Mouse (Mus musculus): ENCODE data around the gene Ocel1.

Ocel1 gene

DNA sequence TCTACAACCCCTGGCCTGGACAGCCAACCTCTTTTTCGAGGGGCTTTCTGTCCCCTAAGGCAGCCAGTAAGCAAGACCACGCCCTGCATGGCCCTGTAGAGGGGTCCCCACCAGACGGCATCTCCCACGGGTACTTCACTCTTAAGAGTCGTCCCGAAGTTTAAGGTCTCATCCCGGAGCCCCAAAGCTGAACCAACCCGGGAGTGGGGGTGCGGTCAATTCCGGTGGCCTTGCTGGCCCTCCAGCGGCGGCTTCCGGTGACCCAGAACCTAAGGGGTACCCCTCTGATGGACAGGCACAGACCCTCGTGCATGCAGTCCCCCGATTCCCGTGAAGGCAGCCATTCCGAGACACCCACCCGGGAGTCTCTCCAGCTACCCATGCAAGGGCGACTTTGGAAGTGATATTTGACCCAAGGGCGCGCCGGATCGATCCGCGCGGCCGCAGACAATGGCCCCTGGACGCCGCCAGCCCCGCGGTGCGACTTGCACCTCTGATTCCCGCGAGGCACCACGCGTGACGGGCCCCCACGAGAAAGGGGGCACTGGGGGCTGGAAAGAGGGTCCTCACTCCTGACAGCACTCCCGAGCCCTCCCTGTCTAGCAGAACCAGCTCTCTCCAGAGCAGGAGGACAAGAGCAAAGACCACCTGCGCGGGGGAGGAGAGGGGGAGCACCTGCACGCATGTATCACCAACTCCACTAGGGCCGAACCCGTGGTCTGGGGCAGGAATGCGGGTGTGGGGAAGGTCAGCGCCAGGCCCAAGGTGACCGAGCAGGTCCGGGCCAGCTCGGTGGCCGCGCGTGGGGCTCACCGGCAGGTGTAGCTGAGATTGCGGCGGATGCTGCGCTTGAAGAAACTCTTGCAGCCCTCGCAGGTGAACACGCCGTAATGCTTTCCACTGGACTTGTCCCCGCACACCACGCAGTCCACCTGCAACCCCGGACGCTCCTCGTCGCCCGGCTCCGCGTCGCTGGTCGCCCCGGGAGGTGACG is 9.4 kb downstream of the Ocel1 start:
- peak; percentile 52 for DNase-seq

DNA sequence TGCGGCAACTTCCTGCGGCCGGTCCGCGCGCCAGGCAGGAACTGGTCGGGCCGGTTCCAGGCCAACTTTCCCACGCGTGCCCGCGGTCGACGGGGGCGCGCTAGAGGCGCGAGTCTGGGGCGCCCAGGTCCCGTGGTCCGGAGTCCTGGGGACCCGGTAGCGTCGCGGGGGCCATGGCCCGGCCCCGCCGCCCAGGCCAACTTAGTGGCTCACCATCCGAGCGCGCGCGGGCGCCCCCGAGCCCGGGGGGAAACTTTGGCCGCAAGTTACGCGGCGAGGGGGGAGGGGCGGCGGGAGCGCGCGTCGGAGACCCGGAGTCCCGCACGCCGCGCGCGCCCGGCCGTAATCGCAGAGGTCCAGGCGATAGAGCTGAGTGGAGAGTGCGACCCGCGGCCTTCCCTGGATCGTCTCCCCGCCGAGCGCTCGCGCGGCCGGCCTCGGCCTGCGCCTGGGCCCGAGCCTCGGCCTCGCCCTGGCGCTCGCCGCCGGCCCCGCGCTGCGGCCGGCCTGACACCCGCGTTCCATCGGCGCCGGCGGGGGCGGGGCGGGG is 10.4 kb downstream of the Ocel1 start, which contains the start of gene Nr2f6:
Gene Nr2f6 (minus strand): TSS at position 540 of the 550 bp plus-strand sequence.
- peak; percentile 89 for DNase-seq

DNA sequence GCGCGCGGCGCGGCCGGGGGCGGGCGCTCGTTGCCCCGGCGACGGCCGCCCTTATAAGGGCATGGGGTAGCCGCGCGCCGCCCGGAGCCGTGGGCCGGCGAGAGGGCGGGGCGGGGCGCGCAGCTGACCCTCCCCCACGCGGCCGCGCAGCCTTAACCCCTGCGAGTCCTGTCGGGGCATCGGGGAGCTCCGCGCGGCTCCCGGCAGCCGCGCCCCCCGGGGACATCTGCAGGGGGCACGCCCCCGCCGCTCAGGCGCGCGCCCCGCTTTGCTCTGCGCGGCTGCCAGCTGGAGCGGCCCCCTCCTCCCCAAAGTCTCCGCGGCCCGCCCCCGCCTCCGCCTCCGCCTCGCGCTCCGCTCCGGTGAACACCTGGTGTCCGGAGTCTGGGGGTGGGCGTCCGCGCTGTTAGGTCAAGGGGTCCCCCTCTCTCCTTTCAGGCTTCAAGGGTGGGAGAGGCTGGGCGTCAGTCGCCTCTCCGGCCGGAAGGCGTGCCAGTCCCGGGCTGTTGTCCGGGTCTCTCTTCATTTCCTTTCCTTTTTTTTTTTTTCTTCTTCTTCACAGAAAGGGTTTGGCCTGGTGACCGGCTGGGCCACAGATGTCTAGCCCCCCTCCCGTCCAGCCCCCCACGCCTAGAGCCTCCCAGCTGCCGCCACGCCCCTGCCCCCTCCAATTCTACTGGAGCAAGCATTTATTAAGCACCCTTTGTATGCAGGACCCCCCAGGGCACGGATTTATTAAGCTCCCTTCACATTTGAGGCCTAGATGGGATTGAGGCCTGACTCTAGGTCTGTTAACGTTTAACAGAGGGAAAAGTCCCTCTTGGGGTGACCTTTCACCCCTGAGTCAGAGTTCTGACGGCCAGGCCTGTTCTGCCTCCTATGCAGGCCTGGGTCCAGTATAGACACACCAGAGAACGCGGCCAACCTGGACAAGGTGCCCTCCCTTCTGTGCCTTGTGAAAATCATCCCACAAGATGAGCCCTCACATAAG is 11.2 kb downstream of the Ocel1 start:
- peak; percentile 94 for DNase-seq

DNA sequence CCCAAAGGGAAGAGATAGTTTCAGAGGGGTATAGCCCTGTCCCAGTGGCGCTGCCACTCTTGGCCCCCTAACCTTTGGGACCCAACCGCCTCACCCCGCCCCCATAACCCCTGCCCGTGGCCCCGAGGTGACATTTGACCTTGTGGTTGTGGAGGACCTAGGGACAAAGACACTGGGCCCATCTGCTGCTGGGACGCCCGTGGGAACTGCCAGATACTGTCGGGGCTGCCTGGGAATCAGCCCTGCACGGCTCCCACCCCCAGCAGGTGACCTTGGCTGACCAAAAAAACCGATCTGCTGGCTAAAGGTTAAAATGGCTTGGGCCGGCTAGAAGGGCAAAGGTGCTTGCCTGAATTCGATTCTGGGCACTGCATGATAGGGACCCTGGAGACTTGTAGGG is 12.3 kb downstream of the Ocel1 start:
- DNase-seq: no peak

DNA sequence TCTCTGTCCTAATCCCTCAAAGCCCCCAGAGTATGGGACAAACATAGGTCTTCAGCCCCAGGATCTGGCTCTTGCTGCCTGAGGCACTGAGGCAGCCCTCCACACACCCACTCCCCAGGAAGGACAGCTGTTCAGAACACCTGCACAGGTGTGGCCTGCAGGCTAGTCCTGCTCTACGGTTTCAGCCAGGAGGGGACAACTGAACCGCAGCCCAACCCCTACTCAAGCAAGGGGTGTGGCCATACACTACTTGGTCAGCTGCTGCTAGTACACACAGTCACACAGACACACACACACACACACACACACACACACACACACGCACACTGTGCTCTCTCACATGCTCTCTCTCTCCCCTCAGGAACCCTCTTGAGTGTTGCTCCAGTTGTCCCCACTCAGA is 12.8 kb downstream of the Ocel1 start:
- peak; percentile 63 for DNase-seq

DNA sequence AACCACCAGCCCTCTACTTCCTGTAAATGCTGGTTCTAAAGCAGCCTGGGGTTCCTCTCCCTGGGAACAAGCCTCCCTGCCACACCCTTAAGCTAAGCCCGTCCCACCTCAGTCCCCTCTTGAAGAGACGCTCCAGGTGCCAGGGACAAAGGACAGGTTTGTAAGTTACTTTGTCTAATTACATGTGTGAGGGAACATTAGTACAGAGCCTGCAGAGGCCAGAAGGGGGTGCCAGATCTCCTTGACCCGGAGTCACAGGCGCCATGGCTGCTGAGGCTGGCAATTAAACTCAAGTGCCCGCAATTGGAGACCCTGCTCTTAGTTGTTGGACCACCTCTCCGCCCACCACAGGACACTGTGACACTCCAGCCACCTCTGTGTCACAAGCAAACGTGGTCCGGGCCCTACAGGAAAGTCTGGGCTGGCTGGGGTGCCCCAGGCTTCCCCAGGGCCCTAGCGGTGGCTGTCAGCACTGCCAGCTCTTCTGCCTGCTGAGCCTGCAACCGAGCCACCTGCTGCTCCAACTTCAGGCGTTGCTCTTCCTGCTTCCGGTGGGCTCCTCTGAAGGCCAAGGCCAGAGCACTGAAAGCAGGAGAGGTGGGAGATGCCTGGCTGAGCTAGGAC is 14.2 kb downstream of the Ocel1 start:
- DNase-seq: no peak

DNA sequence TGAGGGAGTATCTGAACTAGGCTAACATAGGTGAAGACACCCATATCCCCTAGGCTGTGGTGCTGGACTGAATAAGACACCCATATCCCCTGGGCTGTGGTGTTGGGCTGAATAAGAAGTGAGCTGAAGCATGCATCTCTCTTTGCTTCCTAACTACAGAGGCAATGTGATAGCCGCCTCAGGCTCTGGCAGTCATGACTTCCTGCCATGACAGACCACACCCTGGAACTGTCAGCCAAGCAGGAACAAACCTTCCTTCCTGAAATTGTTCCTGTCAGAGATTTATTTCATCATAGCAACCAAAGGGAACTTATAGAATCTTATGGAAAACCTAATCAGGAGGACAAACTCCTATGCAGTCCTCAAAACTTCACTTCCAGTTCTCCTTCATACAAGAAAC is 17.2 kb downstream of the Ocel1 start:
- DNase-seq: peak; percentile 46

DNA sequence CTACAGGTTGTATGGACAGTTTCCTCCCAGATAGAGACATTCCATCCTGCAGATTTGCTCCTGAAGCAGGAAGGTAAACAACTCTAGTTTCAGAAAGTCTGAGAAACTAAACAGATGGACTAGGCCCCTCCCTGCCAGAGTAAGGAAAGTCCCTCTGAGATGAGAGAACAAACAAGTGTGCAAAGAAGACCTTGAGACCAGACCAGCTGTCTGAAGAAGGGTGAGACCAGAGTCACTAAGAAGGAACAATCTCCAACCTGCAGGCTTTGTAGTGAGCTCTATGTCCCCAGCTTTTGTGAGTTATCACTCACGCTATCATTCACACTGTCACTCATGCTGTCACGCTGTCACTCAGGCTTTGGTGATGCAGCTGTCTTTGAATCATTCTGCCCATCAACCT is 20.6 kb downstream of the Ocel1 start:
- DNase-seq: no peak

DNA sequence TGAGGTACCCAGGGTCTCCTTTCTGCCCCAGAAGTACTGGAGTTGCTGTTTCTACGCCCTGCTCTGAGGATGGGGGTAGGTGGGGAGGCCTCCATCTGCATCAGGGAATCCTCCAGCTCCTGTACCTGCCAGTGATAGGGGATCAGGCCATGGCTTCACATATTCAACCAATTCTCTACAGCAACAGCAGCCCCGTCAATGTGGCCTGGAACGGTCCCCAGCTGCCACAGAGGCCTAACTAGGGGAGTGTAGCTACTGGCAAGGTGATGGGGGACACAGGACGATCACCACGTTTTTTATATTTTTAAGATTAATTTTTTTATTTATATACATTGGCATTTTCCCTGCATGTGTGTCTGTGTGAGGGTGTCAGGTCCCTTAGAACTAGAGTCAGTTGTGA is 21.3 kb downstream of the Ocel1 start:
- no peak for DNase-seq

DNA sequence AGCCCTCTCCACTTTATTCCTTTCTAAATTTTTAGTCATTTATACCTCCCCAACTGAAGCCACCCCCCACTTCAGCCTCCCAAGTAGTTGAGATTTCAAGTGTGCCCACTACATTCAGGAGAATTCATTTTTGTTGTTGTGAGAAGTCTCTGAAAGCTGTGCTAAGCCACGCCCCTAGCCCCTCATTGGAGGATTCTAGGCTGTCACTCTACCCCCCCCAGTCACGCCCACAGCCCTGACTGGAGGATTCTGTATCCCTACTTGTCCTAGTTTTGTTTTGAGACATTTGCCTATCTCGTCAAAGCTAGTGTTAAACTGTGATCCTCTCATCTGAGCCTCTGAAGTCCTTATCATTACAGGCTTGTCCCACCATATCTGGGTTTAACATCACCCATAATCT is 21.8 kb downstream of the Ocel1 start:
- DNase-seq: peak; percentile 86

DNA sequence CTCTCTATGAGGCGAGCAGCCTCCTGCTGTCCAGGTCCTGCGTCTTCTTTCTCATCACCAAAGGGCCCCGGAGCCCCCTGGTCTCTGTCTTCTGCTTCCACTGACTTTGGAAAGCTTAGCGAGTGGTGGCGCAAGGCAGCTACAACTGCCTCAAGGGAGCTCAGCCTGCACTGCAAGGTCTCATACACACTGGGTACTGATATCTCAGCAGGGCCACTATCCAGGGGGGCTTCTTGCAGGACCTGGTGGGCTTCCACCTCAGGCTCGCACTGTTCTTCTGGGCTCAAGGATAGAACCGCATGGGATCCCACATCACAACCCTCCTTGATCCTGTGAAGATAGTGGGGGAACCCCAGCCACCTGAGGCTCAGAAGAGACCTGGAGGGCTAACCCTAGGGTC is 23.4 kb downstream of the Ocel1 start:
- DNase-seq: no peak

DNA sequence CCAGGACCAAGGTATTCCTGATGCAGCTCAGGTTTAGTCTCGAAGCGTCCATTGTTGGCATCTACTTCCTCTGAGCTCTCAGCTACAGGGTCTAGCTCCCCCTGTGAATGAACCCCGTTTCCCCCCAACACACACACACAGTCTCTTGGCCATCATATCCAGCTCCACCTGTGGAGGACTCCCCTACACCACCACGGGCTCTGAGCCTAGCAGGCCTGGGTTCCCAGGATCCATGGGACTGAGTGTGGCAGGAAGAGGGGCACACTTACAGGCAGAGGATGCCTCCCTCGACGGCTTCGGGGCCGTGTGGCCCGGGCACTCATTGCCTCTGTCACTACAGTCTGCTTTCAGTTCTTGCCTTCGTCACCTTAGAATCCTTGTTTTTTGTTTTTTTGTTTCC is 24.0 kb downstream of the Ocel1 start:
- no peak for DNase-seq

DNA sequence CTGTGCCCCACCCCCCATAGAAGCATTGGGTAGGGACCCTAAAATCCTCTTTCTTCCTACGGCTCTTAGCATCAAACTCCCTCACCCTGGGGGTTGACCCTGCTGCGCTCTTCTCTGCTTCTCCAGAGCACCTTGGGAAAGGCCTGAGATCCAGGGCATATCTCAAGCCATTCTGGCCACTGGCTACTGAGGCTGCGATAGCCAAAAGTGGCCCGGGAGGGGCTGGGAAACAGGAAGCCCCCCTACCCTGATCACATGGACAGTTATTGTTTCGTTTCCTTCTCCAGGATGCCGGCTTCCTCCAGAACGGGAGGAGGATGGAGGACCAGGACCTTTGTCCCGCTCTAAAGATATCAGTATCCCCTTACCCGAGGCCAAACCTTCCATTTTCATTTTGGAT is 24.5 kb downstream of the Ocel1 start, which contains the start of gene Ushbp1:
Gene Ushbp1 (minus strand): TSS at position 174 of the 400 bp plus-strand sequence.
- peak; percentile 70 for DNase-seq

DNA sequence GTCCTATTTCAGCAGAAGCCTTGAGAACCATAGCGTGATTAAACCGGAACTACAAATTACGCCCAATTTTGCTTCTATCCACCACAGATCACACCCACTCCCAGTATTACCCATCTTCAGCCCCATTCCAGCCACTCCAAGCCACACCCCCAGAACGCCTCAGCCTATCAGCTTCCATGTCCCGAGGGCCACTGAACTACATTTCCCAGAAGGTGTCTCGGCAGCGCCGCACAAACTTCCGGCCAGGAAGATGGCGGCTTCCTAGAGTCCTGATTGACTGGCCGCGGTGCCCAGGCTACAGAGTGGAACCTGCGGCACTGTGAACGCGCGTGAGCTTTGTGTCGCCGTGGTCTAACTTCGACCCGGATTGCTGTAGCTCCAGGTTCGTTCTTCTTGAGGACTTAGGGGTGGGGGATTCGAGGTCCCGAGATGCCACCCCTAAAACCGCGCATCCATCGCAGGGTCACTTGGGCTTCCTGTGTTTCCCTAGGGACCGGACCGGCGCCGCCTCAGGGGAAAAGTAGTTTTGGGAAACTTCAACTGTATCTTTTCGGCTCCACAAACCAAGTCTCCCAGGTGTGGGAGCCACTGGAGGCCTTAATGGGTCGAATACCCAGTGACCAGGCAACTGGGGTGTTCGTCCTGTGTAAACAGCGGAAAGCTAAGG is 25.7 kb downstream of the Ocel1 start, which contains the start of gene Babam1:
Gene Babam1 (plus strand): TSS at position 223 of the 667 bp plus-strand sequence.
- DNase-seq: peak; percentile 98

DNA sequence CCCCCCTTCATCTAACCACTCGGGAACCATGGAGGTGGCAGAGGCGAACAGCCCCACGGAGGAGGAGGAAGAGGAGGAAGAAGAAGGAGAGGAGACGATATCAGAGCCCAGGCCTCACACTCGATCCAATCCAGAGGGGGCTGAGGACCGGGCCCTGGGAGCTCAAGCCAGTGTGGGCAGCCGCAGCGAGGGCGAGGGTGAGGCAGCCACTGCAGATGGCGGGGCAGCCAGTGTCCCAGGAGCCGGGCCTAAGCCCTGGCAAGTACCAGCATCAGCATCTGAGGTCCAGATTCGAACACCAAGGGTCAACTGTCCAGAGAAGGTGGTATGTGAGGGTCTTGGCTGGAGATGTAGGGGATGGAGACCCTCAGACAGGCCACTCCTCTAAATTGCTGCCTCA is 26.6 kb downstream of the Ocel1 start:
- DNase-seq: no peak

DNA sequence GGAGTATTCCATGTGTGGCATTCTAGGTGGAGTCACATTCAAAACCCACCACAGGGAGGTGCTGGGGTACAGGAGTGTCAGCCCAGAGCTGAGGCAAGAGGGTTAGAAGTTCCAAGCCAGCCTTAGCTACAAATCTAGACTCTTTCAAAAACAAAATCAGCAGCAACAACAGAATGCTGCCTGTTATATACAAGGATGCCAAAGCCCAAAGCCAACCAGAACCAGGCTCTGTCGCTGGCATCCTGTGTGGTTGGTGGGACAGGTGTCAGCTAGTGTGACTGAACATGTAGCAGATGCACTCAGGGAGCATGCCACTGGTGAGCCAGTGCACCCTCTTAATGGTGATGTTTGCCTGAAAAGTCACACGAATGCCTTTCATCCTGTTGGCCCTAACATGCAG is 29.7 kb downstream of the Ocel1 start:
- no peak for DNase-seq

DNA sequence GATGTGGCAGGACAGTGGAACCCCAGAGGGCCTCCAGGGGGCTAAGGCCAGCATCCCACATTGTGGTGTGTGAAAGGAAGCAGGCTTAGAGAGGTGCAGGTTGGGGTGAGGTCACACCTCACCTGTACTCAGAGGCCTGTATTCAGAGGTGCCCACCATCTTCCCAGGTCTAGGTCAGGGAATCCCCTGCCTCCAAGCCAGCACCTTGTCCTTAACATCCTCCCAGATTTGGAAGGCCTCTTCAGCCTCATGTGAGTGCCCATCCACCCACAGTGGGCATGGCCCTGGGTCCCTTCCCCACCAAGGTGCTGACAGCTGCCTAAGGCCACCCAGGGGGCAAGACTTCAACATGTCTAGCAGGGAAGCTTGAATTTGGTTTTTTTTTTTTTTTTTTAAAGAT is 30.4 kb downstream of the Ocel1 start:
- DNase-seq: no peak

DNA sequence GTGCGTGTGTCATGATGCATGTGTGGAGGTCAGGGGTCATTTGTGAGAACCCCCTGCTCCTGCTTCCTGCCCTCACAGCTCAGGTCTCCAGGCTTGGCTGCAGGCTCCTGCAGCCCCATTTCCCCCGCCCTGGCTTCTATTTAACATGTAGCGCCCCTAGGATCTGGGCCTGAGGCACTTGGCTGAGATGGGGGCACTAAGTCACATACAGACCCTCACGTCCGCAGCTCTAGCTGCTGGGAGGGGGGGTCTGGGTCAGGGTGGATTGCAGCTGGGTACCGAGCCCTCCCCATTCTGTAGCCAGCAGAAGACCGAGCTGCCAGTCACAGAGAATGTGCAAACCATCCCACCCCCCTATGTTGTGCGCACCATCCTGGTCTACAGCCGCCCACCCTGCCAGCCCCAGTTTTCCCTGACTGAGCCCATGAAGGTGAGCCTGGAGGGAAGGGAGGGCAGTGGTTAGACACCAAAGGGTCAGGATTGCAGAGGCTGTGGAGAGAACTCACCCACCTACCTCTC is 31.4 kb downstream of the Ocel1 start:
- DNase-seq: no peak

DNA sequence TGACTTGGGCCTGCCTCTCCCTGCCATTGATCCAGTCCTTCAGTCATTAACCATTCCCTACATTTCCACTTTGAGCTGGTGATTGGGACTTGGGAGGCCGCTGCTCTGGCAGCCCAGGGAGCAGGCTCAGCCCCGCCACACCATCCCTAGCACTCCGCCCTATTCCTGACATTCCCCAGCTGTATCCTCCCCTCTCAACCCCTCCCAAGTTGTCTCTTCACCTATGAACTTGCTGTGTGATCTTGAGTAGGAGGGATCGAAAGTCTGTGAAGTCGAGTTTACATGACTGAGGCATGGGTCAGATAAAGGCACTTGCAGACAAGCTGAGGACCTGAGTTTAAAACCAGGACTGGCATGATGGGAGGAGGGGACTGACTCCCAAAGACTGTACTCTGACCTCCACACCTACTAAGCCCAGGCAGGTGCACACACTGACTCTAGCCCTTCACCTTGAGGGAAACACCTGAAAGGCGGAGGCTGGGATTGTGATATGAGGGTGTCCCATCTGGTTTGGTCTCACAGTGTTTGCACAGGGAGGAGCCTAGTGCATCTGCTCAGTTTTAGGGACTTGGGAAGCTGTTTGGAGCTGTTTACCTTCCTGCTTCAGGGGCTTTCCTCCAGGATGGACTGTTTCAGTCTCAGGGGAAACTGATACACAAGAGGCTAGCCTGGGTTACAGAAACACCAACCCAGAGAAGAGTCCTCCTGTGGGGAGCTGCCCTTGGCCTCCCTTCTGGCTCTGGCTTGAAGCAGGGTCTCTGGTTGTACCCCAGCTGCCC is 32.2 kb downstream of the Ocel1 start:
- no peak for DNase-seq

DNA sequence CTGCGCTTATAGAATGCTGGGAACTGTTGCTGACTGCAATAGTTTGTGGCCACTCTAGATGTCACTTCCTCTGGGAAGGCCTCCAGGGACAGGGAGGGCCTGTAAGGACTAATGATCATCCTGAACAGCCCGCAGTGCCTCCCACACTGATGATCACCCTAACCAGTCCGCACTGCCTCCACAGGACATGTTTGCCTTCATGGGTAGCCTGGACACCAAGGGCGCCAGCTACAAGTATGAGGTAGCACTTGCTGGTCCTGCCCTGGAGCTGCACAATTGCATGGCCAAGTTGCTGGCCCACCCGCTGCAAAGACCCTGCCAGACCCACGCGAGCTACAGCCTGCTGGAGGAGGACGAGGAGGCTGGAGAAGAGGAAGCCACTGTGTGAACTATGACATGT is 32.9 kb downstream of the Ocel1 start:
- DNase-seq: no peak

DNA sequence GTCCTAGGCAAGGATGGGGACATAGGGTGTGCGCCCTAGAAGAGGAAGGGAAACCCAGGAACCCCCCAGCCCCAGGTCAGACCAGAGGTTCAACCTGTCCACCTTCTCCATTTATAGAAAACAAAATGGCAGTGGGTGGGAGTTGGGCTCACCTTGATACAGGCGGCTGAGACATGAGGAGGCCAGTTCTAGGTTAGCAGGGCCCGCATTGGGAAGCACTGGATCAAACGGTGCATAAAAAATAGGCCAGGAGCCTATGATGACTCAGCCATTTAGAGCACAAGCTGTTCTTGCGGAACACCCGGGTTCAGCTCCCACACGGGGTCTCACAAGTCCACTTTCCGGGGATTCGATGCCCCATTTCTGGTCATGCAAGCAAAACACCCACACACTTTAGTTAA is 33.9 kb downstream of the Ocel1 start:
- no peak for DNase-seq

Measured in lung, postnatal 10 days (tissue).